Mouse (Mus musculus): ENCODE measurements at regions not wholly inside any gene's neighbourhood (a gene's known extent, or its start where the extent isn't known, plus 50 kb on each side); places are given as distances from the start of the nearest gene placed in this dataset.

DNA sequence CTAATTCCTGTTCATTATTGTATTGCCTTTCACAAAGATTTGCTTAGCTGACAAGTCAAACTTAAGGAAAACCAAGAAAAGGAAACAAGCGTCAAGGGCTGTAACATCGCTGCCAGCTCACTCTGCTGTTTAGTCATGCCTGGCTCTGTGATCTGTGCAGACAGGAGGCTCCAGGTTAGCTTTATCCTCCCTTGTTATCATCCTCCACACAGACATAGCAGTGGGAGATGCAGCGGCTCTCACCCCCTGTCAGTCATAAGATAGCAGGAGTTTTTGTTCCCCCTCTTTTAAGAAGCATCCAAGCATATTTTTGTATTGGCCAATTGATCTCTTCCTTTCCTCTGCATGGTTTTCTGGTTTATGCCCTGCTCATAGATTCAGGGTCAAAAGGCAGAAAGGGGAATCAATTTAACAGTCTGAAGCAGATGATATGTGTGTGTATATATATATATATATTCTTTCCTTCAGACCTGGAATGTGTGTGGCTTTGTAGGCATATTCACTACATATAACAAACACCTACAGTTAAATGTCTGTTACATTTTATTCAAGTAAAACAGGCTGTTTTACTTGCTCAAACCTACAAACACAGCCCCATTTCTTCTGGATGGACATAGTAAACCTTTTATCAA is 308.6 kb downstream of the Slco4c1 start:
- TF ChIP-seq CTCF (conservative IDR thresholded peaks at IDR 0.05; ENCODE audit: low read length) (no peak), NANOG (IDR thresholded peaks at IDR 0.05; ENCODE audit: borderline replicate concordance, low read length) (no peak)

Measured in E14TG2a.4 (cell line).